Mouse (Mus musculus) erythroblast, embryonic 14.5 days (primary cell): ENCODE data around the gene Ntan1. TPM values are rescaled to one million over a fixed set of nuclear protein-coding genes. Genes with fewer than 3 reads are reported as not detected.
A peak's percentile ranks its signal among the peaks of the same experiment; 100 is the strongest.
"Not testable (repeated sequence)": the region's sequence is repeated elsewhere in the genome, so short reads cannot be mapped to it uniquely, and the experiment has no call there.

Source experiments
- H3K27me3 ChIP-seq: 2 replicates; pipeline ENCODE4 v1.6.1; 2012; ENCODE audit warnings: inconsistent platforms; ENCODE audit not compliant: control insufficient read depth
- H3K36me3 ChIP-seq: 2 replicates; pipeline ENCODE4 v1.6.1; 2012; ENCODE audit warnings: mild to moderate bottlenecking, inconsistent platforms; ENCODE audit not compliant: control insufficient read depth
- H3K4me1 ChIP-seq: 2 replicates; pipeline ENCODE4 v1.6.1; 2012; ENCODE audit warnings: inconsistent platforms; ENCODE audit not compliant: control insufficient read depth
- H3K4me3 ChIP-seq: replicated peaks from 2 replicates; pipeline ENCODE3; 2012; ENCODE audit warnings: moderate library complexity, mild to moderate bottlenecking, inconsistent platforms
- H3K9me3 ChIP-seq: 2 replicates; pipeline ENCODE4 v1.6.1; 2012; ENCODE audit warnings: low read length, inconsistent platforms, mixed read lengths; ENCODE audit not compliant: control insufficient read depth
- GATA1 ChIP-seq: IDR thresholded peaks from 2 replicates; pipeline ENCODE4 v1.6.1; 2012; ENCODE audit warnings: low read length, inconsistent platforms, mixed read lengths
- TAL1 ChIP-seq: IDR thresholded peaks from 3 replicates; pipeline ENCODE4 v1.6.1; 2012; ENCODE audit warnings: low read length, inconsistent platforms, mixed read lengths
- polyA plus RNA-seq: library from polyadenylated mRNA; stranded (reverse); fragments of >175 nt; gene quantifications from 2 replicates; pipeline ENCODE4 v1.2.3, GENCODE M21; 2012

Gene Ntan1
- polyA plus RNA-seq: 0.17 and 0.43 TPM in 2 replicates

DNA sequence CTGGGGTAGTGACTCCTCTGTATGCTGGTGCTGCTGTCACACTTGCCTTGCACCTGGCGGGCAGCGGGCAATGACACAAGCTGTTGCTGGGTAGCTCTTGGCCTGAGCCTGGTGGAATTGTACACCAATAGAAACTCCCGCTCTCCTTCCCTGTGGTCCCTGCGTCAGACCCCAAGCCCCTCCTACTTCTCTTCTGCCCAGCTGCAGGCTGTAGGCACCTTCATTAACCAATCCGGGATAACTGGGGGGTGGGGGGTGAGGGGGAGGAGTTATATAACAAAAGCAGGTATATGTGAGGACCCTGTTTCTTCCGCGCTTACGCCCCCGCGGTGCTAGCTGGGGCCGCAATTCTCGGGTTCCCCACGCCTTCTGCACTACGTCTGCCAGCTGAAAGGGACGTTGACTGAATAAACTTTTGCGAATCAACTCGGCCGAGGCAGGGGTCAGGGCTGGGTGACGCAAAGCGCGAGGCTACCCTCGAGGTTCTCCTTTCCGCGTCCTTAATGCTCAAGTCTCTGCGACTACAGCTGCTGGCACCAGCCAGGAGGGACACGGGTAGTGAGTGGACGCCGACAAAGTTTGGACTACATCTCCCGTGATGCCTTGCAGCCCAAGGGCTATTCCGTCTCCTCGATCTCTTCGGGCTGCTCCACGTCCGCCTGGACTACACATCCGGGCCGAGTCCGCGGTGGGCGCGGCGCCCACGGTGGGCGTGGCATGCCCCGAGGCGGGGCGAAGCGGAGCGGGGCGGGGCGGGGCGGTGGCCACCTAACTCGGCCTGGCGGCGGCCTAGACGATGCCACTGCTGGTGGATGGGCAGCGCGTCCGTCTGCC is at the start of gene Ntan1:
Gene Ntan1, plus strand, starts transcription at position 286 of the 834 bp plus-strand sequence.
- Histone ChIP-seq H3K4me1 (peaks cover 43% of the 10 kb centered on the region), H3K4me3 (peak within 1 kb of the TSS; percentile 83), H3K27me3 (no peaks in the 10 kb centered on the region), H3K9me3 (no peaks in the 10 kb centered on the region), H3K36me3 (peaks cover 26% of the 10 kb centered on the region)
- TF ChIP-seq TAL1 (no peak), GATA1 (no peak)

DNA sequence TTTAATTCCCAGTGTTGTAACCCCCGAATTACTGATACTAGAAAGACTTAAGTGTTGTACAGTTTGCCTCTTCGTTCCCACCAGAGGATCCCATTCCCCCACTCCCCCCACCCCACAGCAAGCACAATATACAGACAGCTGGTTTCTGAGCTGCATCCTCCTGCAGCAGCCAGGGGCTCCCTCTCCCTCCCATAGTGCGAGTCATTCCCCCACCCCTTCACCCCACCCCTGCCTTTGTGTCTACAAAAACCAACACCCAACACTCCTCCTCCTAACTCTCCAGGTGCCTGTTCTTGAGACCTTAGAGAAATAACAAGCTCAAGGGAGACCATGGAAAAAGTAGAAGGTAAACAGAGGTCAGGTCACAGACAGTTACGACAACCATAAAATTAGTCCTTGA is 47.0 kb upstream of the Ntan1 start:
- H3K27me3 ChIP-seq, H3K4me1 ChIP-seq, H3K36me3 ChIP-seq, H3K9me3 ChIP-seq, H3K4me3 ChIP-seq: not testable (repeated sequence)

DNA sequence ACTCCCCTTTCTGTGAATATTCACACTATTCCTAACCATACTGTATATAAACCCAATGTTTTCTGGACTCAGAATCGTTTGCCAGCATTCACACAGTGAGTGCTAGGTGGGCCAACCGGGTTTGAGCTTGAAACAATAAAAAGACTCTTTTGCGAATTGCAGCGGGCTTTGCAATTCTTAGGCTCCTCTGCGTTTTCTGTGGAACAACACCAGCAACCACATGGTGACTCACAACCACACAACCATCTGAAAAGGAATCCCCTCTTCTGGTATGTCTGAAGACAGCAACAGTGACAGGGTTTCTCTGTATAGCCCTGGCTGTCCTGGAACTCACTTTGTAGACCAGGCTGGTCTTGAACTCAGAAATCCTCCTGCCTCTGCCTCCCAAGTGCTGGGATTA is 46.6 kb upstream of the Ntan1 start:
- not testable (repeated sequence) for H3K27me3 ChIP-seq, H3K4me3 ChIP-seq, H3K4me1 ChIP-seq, H3K9me3 ChIP-seq, H3K36me3 ChIP-seq

DNA sequence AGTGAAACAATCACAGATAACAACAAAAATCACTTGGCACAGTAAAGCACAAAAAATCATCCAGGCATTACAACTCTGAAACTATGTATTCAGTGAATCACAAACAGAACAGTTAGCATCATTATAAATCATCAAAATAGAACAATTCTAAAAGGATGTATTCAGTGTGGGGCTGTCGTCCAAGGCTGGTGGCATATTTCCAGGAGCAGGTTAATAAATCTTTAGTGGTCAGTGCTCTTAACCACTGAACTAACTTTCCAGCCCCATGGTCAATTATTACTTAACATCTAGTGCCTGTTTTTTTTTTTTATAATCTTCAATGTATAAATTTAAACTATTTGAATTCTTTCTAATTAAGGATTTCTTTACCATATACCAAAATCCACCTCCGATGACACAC is 44.6 kb upstream of the Ntan1 start:
- not testable (repeated sequence) for H3K36me3 ChIP-seq, H3K4me1 ChIP-seq, H3K4me3 ChIP-seq, H3K9me3 ChIP-seq, H3K27me3 ChIP-seq

DNA sequence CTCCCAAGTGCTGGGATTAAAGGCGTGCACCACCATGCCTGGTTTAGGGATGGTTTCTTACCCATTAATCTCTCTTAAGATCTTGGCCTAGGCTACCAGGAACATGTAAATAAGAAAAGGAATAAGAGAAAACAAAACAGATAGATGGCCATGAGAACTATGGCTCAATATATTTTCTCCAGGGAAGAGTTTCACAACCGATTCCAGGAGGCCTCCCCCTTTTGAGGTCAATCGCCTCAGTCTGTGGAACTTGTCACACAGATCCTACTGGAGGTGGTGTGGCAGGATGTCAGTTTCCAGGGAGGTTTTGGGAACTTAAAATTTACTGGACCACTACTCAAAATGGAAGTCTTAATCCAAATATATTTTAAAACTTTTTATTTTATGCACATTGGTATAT is 44.0 kb upstream of the Ntan1 start:
- not testable (repeated sequence) for H3K27me3 ChIP-seq, H3K9me3 ChIP-seq, H3K4me3 ChIP-seq, H3K4me1 ChIP-seq, H3K36me3 ChIP-seq

DNA sequence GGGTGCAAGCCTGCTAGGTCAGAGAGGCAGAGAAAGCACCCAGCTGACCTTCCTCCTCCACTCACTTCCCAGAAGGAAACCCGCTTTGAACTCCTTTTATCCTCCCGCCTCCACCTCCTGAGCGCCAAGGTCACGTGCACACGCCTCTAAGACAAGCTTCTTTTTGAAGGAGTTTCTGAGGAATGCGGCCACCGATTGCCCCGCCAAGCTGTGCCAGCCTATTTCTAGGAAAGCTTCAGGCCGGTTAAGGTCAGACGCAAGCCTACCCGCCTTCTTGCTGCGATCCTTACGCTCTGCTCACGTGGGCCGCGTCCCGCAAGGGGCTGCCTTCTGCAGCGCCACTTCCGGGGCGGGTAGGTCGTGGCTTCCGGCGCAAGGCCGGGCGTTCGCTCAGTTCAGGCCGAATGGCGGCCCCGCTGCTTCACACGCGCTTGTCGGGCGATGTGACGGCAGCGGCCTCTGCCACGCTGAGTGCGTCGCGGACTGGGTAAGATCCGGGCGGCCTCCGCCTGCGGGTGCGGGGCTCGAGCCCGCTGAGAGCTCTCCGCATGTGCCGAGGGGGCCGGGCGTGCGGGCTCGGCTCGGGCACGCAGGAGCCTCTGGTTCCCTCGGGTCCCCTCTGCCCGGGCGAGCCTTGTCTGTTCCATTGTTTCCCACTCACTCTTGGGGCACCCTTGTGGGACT is 38.1 kb upstream of the Ntan1 start, which contains the start of gene Rrn3:
Gene Rrn3, plus strand, starts transcription at position 356 of the 684 bp plus-strand sequence.
- Histone ChIP-seq H3K9me3 (peaks cover 4% of the 10 kb centered on the region; the same call in 1 of the 2 replicates), H3K36me3 (peaks cover 25% of the 10 kb centered on the region), H3K4me3 (peak within 1 kb of the TSS; percentile 91), H3K27me3 (no peaks in the 10 kb centered on the region), H3K4me1 (peaks cover 27% of the 10 kb centered on the region)
- TF ChIP-seq GATA1 (no peak), TAL1 (no peak)

DNA sequence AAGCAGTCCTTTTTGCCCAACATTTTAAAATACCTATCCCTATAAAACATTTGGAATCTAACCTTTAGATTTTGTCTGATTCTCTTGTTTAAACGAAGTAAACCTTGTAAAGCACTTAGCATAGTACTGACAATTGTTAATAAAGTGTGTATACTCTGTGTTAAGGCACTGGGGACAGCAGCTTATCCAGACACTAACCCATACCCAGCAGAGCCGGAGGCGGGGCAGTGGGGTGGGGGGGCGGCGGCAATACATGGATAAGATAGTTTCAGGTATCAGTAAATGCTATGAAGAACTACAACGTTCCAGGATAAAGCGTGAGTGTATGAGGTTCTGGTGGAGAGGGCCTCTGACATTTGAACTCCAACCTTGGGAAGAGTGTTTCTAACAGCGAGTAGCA is 37.4 kb upstream of the Ntan1 start:
- TF ChIP-seq TAL1 (no peak), GATA1 (no peak)
- Histone ChIP-seq H3K4me3 (peak overlapping the region; percentile 91), H3K4me1 (peaks cover 27% of the 10 kb centered on the region), H3K9me3 (peaks cover 4% of the 10 kb centered on the region; the same call in 1 of the 2 replicates), H3K27me3 (no peaks in the 10 kb centered on the region), H3K36me3 (peaks cover 32% of the 10 kb centered on the region)

DNA sequence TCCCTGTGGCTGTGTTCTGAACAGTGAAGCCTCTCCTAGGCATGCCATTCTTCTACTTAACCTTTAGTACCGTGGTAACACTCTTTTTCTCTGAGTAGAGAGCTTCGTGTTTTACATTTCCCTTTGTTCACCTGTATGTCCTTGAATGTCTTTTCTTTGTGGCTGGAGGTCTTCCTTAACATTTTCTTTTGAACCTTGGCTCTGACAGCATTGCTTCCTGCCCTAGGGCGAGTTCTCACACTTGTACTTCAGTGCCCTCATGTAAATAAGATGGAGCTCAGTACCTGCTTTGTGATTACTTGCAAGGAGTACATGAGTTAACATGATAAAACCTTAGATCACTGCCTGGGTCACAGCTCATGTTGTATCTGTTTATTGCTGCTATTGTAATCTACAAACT is 32.7 kb upstream of the Ntan1 start:
- Histone ChIP-seq H3K9me3 (no peaks in the 10 kb centered on the region), H3K4me3 (no peak overlapping the region), H3K36me3 (peaks cover 73% of the 10 kb centered on the region), H3K27me3 (no peaks in the 10 kb centered on the region), H3K4me1 (peaks cover 14% of the 10 kb centered on the region)
- TF ChIP-seq GATA1 (no peak), TAL1 (no peak)

DNA sequence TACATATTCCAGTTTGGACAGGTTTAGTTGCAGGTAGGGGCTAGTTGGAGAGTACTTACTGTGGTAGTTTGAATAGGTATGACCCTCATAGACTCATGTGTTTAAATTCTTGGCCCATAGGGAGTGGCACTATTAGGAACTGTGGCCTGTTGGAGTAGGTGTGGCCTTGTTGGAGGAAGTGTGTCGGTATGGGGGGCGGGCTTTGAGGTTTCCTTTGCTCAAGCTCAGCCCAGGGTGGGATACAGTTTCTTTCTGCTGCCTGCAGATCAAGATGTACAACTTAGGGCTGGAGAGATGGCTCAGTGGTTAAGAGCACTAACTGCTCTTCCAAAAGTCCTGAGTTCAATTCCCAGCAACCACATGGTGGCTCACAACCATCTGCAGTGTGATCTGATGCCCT is 25.2 kb upstream of the Ntan1 start:
- not testable (repeated sequence) for H3K4me1 ChIP-seq, H3K9me3 ChIP-seq, H3K4me3 ChIP-seq, H3K27me3 ChIP-seq
- peaks cover 90% of the 10 kb centered on the region for H3K36me3 ChIP-seq

DNA sequence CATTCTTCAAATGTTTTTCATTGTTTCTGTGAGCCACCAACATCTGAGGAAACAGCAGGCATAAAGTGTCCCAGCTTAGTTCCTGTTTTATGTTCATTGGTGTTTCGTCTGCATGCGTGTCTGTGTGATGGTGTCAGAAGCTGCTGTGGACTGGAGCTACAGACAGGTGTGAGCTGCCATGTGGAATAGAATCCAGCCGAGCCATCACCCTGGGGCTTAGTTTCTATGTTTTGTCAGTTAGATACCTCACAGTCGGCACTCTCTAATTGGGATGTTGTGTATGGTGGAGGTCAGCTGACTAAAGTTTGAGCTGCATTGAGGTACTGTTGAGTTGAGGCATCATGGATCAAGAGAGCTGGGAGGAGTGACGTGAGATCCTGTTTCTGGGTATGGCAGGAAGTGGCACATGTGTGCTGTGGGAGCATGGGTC is 21.9 kb upstream of the Ntan1 start:
- no peaks in the 10 kb centered on the region for H3K9me3 ChIP-seq
- no peaks in the 10 kb centered on the region for H3K4me1 ChIP-seq
- peaks cover 91% of the 10 kb centered on the region for H3K36me3 ChIP-seq
- no peak for TF ChIP-seq GATA1
- no peak for TF ChIP-seq TAL1
- H3K27me3 ChIP-seq: no peaks in the 10 kb centered on the region
- H3K4me3 ChIP-seq: no peak overlapping the region
